Mouse (Mus musculus) c-Kit-positive CD71-negative TER-119-negative erythroid progenitor cells, embryonic 14.5 days (primary cell): Measurements from ENCODE around the gene Nat8f4.
"Not testable (repeated sequence)": the region's sequence is repeated elsewhere in the genome, so short reads cannot be mapped to it uniquely, and the experiment has no call there.

Experiments used
- DNase-seq: peaks from one replicate; pipeline ENCODE4 v3.0.0-alpha.2; 2013; ENCODE audit warnings: low read depth

Gene Nat8f4

DNA sequence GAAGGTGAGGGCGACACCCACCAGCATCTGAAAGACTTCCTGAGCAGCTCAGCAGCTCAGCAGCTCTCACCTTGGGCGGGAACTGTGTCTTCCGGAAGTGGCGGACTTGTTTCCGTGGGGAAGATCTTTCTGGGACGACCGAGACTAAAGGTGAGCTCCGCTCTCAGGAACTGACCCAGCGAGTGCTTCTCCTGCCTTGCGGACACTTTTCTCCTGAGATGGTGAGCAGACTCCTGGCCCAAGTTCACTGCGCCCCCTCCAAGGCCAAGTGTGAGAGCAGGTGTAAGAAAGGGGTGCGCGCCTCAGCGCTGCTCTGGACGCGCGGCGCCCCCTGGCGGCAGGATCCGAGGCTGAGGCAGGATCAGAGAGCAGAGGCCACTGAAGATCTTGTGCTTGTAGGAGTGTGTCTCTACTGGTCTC is at the start of gene Nat8f4:
Gene Nat8f4, minus strand, starts transcription at position 243 of the 420 bp plus-strand sequence.
- peak; percentile 22 for DNase-seq

- DNase-seq = no peak
Measured at GRCm38 (mm10) chr6:85948549-85948948, 43.9 kb upstream of the Nat8f4 start.

DNA sequence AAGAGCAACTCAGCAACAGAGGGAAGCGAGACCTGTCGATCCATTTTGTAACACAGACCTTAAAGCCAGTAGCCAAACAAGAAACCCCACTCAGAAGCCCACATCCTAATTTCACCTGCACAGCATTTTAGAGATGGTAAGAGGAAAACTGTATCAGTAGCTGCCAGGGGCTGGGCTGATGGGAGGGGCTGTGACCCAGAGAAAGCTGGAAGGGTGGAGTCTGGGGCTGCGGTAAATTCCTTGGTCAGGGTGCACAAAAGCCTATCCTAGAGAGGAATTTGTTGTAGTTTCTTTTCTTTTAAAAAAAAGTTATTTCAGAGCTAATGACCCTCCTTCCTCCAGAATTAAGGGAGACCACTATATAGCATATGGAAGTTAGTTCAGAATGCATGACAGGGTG is 37.8 kb upstream of the Nat8f4 start:
- no peak for DNase-seq

DNA sequence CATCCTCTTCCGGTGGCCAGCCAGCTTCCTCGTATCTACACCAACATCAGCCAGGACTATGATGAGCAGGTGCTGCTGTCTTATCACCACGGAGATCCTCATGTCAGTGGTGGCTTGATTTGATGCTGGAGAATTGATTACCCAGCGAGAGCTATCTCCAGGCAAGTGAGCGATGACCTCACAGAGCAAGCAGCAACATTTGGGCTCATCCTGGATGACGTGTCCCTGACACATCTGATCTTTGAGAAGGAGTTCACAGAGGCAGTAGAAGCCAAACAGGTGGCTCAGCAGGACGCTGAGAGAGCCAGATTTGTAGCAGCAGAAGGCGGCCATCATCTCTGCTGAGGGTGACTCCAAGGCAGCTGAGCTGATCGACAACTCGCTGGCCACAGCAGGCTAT is 34.0 kb upstream of the Nat8f4 start:
- no peak for DNase-seq

DNA sequence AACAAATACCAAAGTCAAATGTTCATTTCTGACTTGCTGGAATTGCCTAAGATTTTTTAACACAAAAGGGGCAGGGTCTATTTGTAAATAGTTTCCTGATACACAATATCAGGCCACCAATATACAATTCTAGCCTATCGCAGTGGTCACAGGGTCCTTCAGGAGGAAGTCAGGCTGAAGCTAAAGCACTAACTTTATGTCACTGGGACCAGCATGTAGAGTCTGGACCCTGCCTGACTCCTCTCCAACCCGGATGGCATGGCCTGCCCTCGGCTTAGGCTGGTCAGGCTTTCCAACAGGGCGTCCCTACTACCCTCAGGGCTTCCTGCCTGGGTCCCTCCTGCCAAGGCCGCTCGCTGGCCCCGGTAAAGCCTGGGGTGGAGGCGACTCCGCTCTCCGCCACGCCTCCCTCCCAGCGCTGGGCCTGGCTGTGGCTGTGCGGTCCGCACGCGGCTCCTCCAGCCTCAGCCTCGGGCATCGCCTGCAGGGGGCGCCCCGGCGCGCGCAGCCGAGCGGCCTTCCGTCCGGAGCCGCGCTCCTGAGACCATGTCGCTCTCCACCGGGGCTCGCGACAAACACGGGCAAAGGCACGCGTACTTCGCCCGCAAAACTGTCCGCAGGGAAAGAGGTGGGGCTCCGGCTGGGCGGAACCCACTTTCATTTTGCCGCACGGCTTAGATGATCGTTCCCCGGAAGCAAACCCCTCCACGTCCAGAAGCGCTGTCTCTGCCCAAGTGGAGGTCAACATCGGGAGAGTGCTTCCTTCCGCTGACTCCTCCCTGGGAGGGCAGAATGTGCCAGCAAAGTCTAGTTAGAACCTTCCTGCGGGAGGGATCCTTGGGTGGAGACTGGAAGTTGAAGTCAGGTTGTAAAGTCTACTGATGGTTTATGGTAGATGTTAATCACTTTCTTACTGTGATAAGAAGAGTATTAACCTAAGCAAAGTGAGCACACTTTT is 32.1 kb upstream of the Nat8f4 start:
- DNase-seq = peak; percentile 39

DNA sequence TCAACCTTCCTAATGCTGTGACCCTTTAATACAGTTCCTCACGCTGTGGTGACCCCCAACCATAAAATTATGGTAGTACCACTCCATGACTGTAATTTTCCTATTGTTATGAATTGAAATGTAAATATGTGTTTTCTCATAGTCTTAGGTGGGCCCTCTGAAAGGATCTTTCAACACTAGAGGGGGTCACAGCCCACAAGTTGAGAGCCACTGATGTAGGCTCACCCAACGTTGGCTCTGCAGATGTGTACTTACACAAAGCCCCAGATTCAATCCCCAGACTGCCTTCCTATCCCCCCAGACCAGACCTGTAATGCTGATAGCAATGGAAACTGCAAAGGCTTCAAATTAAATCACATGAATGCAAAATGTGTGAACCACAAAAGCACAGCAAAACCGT is 31.0 kb upstream of the Nat8f4 start:
- DNase-seq = peak; percentile 10

GRCm38 (mm10) chr6:85934047-85934446 is 29.4 kb upstream of the Nat8f4 start:
- no peak for DNase-seq

DNA sequence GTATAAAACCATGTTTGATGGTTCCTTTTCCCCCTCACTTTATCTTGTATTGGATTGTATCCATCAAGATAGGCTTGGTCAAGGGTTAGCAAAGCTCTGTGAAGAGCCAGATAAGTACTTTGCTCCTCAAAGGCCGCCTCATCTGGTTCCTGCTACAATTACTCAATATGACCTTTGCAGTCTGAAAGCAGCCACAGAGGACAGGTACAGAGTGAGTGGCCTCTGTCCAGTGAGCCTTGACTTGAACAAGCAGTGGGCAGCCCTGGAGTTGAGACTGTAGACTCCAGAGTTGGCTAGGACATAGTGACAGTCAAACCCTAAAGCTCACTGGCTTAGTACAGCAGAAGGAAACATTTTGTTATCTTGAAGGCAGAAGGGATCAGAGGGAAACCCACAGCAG is 24.6 kb upstream of the Nat8f4 start:
- no peak for DNase-seq

DNA sequence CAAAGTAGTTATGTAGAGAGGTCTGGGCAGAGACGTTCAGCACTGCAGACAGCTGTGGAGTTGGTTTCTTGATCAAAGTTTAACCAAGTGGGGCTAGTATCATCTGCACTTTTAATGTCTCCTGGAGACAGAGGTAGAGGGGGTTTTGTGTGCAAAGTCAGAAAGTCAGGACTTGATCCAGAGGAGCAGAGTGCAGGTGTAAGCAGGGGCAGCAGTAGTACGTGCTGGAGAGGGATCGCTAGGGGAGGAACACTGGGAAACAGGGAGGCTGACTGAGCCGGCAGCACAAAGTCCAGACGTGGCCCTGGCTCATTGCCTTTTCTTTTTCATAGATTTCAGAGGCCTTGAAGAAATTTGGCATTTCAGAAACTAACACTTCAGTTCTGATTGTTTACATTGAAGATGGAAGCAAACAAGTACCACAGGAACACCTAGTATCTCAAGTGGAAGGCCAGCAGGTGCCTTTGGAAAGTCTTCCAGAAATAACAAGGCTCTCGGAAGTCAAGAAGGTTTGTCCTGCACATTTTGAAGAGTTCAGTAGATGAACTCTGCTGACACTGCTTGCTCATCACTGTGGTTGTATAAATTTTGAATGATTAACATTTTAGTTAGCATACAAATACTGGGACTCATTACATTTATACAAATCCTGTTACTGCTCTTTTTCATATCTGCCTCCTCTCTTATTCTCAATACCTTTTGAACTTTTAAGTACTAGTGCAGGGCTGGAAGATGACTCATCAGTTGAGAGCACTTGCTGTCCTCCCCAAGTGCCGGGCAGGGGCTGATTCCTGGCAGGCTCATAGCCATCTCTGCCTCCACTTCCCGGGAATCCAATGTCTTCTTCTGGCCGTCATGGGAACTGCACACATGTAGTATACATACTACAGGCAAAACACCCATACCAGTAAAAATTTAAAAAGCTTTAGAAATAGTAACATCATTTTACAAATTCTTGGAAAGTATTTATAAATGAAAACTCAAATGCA is 23.1 kb upstream of the Nat8f4 start:
- no peak for DNase-seq

DNA sequence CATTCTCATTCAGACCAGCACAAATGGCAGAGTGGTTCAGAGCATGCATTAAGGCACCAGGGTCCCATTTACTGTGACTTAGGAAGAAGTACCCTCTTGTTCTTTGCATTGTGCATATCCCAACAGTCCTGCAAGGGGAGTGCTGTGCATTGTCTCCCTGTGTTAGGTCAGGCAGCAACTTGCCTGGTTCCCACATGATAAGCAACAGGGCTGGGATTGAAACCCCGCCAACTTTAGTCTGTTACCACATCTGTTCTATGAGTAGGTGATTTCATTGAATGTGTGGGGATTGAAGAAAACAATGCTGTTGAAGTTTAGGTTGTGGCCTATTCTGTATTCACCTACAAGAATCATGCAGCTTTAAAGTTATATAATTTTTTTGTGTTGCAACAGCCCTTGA is 22.0 kb upstream of the Nat8f4 start:
- no peak for DNase-seq

GRCm38 (mm10) chr6:85923643-85924042 is 19.0 kb upstream of the Nat8f4 start:
- DNase-seq = no peak

GRCm38 (mm10) chr6:85919401-85919800 is 14.7 kb upstream of the Nat8f4 start:
- no peak for DNase-seq

- DNase-seq = not testable (repeated sequence)
Measured at GRCm38 (mm10) chr6:85918341-85918740, 13.7 kb upstream of the Nat8f4 start.

- no peak for DNase-seq
Measured at GRCm38 (mm10) chr6:85916596-85916995, 11.9 kb upstream of the Nat8f4 start.

GRCm38 (mm10) chr6:85915539-85916513 is 11.1 kb upstream of the Nat8f4 start, which contains the start of gene Nat8f1:
Nat8f1 (minus strand) TSS chr6:85915687.
- DNase-seq = peak; percentile 73

GRCm38 (mm10) chr6:85915141-85915538 is 10.5 kb upstream of the Nat8f4 start:
- DNase-seq = no peak

- DNase-seq = no peak
Measured at GRCm38 (mm10) chr6:85911587-85911986, 6.9 kb upstream of the Nat8f4 start, which contains the start of gene Tprkb. Tprkb (plus strand) TSS chr6:85911865.

DNA sequence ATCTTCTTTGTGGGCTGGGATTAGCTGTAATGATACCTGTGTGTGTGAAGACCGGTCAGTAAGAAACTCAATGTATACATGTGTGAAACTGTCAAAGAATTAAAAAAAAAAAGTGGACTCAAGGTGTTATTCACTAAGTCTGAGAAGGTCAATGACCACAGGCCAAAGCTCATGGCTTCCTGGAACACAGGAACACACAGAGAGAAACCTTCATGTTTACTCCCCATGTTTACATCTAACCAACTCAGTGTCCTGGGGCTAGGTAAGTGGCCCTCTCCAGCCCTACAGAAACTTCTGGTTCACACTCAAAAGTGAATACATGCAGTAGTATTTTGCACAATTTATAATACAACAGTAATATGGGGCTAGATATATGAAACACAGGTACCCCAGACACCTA is 5.0 kb upstream of the Nat8f4 start:
- no peak for DNase-seq

DNA sequence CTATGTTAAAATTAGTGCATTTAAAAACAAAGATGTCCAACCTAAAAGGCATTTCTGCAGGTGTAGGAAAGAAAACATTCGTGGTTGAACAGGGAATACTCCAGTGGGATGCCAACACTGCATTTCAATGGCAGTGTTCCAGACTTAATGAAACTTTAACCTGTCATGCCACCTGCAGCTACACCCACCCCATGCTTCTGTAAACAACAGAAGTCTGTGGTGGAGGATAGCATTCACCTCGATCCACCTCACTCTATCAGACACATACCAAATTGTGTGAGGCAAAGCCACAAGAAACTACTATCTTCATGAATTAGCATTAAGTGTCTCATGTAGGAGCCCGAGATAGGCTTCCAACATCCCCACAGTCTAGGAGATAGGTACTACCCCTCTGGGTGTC is 3.7 kb upstream of the Nat8f4 start:
- no peak for DNase-seq

GRCm38 (mm10) chr6:85906911-85907351 is 2.2 kb upstream of the Nat8f4 start:
- not testable (repeated sequence) for DNase-seq

DNA sequence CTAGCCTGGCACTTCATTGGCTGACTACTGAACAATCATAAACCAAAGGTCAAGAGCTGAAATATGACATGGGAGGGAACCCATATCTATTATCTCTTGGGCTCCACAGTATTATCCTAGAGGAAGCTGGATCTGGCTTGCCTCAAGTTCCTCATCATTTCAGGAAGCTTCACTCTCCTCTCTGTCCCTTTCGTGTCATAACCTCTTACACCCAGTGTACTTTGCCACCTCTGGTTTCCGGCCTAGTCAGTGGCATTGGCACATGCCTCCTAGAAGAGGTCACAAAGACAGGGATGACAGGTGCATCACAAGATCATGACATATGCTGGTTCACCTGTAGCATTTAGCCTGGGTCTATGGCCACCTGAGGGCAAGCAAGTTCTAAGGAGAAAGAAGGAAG is 2.4 kb downstream of the Nat8f4 start:
- DNase-seq = no peak
